Mouse (Mus musculus): ENCODE data around the gene 1110051M20Rik. TPM values are rescaled to one million over a fixed set of nuclear protein-coding genes. Genes with fewer than 3 reads are reported as not detected.
A peak's percentile ranks its signal among the peaks of the same experiment; 100 is the strongest.
"Not testable (repeated sequence)": the region's sequence is repeated elsewhere in the genome, so short reads cannot be mapped to it uniquely, and the experiment has no call there.

1110051M20Rik gene
- total RNA-seq (2021): 10 to 100 TPM; 15.2 to 17.6 TPM
- long read RNA-seq, experiment 1, transcript 1110051M20Rik-203 (9 exons, 1,977 nt): major isoform, 18 of 30 reads
- long read RNA-seq, experiment 1, partial matches to known transcripts: 7 of 30 reads
- long read RNA-seq, experiment 1, other reads (novel, unspliced or antisense): 2 of 30 reads
- long read RNA-seq, experiment 2, transcript 1110051M20Rik-203 (9 exons, 1,977 nt): major isoform, 13 of 19 reads
- long read RNA-seq, experiment 2, partial matches to known transcripts: 4 of 19 reads
- long read RNA-seq, experiment 2, other reads (novel, unspliced or antisense): 1 of 19 reads

GRCm38 (mm10) chr2:91444286-91444892 is at the start of gene 1110051M20Rik:
TSS of gene 1110051M20Rik (minus strand) at chr2:91444704.
- DNase-seq: peak; percentile 90

DNA sequence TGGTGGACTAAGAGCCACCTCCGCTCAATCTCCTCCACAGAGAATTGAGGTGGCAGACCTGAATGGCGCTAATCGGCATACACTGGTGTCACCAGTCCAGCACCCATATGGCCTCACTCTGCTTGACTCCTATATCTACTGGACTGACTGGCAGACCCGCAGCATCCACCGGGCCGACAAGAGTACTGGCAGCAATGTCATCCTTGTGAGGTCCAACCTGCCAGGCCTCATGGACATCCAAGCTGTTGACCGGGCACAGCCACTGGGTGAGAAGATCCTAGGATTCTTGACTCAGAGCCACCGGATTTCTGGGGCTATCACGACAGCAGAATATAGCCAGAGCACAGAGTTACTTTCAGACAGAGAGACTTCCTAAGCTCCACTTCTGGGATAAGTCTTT is 49.5 kb upstream of the 1110051M20Rik start:
- no peak for DNase-seq

DNA sequence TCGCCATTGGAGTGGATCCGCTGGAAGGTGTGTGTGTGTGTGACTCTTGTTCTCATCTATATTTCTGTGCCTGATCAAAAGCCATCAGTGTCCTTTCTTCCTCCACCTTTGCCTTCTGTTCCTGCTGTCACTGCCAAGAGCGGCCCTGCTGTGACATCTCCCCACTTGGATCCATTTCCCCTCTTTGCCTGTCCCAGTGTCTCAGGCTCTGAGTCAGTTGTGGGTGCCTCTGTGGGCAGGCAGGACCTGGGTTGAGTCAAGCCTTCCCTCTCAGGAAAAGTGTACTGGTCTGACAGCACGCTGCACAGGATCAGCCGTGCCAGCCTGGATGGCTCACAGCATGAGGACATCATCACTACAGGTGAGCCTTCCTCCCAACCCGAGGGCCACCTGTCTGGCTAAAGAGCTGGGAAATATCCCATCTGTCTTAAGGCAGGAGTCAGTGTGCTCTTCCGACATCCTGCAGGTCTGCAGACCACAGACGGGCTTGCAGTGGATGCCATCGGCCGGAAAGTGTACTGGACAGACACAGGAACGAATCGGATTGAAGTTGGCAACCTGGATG is 47.6 kb upstream of the 1110051M20Rik start:
- no peak for DNase-seq

DNA sequence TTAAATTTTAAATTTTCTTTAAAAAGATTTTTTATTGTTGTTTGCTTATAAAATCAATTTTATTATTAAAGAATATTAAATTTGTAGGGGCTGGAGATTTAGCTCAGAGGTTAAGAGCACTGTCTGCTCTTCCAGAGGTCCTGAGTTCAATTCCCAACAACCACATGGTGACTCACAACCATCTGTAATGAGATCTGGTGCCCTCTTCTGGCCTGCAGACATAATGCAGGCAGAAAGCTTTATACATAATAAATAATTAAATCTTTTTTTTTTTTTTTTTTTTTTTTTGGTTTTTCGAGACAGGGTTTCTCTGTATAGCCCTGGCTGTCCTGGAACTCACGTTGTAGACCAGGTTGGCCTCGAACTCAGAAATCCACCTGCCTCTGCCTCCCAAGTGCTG is 42.8 kb upstream of the 1110051M20Rik start:
- DNase-seq: not testable (repeated sequence)

DNA sequence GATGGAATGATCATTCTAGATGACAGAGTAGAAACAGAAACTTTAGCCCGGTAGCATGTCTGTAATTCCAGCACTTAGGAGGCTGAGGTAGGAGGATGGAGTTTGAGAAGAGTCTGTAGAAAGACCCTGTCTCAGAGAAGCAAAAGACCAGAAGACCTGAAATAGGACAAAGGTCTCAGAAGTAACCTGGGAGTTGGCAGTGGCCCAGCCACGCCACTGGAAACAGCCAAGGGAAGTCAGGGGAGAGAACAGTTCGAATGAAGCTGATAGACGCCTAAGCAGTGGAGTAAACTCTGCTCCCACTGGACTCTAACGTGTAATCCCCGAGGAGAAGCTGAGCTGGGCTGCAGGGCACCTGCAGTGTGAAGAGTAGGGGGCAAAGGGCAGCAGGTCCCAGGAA is 40.8 kb upstream of the 1110051M20Rik start:
- no peak for DNase-seq

- no peak for DNase-seq
These were observed 40.2 kb upstream of the 1110051M20Rik start for GRCm38 (mm10) chr2:91484698-91485097.

- peak; percentile 65 for DNase-seq
These were observed 36.5 kb upstream of the 1110051M20Rik start for GRCm38 (mm10) chr2:91480805-91481514.

- DNase-seq: no peak
These were observed 35.9 kb upstream of the 1110051M20Rik start for GRCm38 (mm10) chr2:91480399-91480801.

DNA sequence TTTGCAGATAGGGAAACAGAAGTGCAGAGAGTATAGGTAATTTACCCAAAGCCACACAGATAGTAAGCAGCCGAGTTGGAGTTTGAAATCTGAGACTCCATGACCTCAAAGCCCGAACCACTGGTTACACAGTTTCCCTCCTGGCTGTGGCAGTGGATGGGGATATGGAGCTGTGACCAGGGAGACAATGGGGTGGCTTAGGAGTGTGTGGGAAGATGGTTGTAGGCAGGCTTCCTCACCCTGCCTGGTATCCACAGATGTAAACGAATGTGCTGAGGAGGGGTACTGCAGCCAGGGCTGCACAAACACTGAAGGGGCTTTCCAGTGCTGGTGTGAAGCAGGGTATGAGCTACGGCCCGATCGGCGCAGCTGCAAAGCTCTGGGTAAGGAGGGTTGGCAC is 32.3 kb upstream of the 1110051M20Rik start:
- DNase-seq: no peak

GRCm38 (mm10) chr2:91476251-91476661 is 31.8 kb upstream of the 1110051M20Rik start:
- peak; percentile 72 for DNase-seq

GRCm38 (mm10) chr2:91475791-91476190 is 31.3 kb upstream of the 1110051M20Rik start:
- DNase-seq: no peak

DNA sequence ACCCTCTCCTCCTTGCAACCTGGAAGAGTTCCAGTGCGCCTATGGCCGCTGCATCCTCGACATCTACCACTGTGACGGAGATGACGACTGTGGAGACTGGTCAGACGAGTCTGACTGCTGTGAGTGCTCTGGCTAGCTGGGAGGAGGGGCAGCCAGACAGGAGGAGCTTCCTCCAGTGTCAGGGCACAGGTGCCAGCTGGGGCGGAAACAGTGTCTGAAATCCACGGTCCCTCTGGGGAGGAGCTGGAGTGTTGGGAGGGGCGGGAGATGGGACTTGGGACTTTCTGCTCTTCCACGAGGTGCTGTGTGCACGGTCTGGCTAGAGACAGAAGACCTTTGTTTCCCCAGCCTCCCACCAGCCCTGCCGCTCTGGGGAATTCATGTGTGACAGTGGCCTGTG is 29.9 kb upstream of the 1110051M20Rik start:
- DNase-seq: no peak

GRCm38 (mm10) chr2:91470055-91470647 is 25.6 kb upstream of the 1110051M20Rik start:
- DNase-seq: no peak

DNA sequence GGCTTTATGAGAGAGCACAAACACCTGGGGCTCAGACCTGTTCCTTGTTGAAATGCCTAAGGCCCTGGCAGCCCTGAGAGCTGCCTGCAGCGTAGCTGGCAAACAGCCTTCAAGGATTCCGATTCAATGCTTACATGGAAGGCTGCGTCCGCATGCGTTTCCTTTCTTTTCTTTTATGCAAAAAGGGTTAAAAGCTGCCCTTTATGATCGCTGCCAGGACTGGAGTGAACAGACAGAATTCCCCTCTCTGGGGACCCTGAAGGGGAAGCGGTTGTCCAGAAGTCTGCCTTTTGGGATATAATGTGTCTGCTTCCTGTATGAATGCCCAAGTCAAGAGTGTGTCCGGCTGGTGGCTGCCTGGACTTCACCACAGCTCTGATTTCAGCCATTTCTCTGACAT is 23.1 kb upstream of the 1110051M20Rik start:
- no peak for DNase-seq

DNA sequence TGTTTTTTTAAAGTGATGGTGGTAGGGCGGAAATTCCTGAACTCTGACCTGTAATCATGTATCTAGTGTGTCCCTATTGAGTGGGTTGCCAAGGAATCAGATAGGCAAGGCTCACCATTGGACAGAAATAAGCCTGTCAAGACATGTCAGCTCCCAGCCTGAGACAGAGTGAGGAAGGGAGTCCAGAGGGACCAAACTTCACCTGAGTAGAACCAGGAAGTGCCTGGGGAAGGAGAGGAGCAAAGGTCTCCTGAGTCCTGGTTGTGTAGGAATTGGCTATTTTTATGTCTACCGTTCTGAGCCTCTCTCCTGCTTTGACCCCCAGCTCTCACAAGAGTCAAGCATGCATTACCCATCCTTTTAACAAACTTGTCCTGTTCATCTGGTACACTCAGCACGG is 21.4 kb upstream of the 1110051M20Rik start:
- DNase-seq: no peak

DNA sequence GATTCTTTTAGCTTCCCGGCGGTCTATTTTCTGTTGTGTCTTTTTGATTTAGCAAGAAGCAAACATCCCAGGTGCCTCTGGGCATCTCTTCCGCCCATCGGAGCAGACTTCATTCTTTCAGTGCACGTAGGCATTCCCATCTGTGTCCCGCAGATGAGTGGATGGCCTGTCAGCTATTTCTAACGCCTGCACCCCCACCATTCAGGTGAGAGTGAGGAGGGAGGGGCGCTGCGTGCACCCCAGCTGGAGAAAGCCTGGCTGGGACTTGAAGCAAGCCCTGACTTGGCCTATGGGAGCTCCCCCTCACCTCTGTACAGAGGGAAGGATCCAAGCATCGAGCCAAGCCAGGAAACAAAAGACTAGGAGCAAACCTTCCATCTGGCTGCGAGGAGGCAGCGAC is 18.2 kb upstream of the 1110051M20Rik start:
- DNase-seq: no peak

- no peak for DNase-seq
These were observed 17.7 kb upstream of the 1110051M20Rik start for GRCm38 (mm10) chr2:91462196-91462595.

DNA sequence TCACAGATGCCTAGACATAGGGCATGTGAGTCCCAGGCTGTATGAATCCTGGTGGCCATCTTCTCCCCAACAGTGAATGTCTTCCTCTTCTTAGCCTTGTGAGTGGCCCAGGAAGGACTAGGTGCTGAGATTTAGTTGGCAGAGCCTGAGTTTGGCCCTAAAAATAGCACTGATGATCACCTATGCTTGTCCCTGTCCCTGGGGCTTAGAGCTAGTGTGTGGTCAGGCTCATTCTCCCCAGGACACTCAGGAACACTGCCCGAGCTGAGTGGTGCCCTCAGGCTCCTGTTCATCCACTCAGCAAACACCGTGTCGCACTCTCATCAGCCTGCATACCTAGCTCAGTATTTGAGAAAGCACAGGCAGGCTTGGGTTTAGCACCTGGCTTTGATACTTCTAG is 16.8 kb upstream of the 1110051M20Rik start:
- no peak for DNase-seq

GRCm38 (mm10) chr2:91460771-91461170 is 16.3 kb upstream of the 1110051M20Rik start:
- DNase-seq: no peak

GRCm38 (mm10) chr2:91460076-91460475 is 15.6 kb upstream of the 1110051M20Rik start:
- DNase-seq: no peak

DNA sequence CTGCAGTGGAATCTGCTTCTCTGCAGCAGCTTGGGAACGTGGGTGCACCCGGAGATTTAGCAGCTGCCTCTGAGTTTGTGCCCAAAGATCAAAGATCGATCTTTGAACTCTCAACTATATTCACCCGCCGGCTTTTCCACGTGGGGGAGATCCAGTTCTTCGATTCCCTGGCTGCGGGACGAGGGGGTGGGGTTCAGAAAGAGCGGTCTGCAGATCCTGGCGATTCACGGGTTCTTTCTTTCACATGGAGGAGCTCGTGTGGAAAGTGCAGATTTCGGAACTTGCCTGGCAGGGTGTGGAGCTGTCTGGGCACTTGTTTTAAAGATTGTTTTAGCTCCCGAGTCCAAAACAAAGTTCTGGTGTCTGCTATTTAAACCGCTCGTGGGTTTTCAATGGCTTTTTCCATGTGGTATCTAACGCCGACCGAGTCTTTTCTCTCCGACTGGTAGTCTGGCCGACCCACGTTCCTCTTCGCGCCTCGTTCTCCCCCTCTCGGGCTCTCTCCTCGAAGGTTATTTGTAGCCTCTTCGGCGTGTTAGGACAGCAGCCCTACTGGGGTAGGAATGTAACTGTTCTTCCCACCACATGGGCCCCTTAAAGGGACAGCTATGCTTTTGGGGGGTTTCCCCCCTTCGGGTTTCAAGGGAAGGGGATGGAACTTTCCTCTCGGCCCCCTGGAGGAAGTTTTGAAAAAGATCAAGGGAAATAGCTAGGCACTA is 14.3 kb upstream of the 1110051M20Rik start:
- DNase-seq: peak; percentile 37

GRCm38 (mm10) chr2:91458252-91458672 is 13.8 kb upstream of the 1110051M20Rik start:
- peak; percentile 56 for DNase-seq

Measured in adrenal gland, postnatal 10 days (tissue).